Mouse (Mus musculus) CH12.LX (cell line): ENCODE results near the gene Slc35c2.

Experiments
- CHD2 ChIP-seq: IDR thresholded peaks from 2 replicates; pipeline ENCODE4 v1.6.1; 2011; ENCODE audit warnings: low read length, improper control_type of control experiment
- CTCF ChIP-seq, 2 experiments: IDR thresholded peaks in 1 of 2; conservative IDR thresholded peaks in 1 of 2; 2 replicates each; pipeline ENCODE4 v1.5.1; 2011 to 2012; ENCODE audit warnings: low read depth in 2 of 2, low read length in 2 of 2, improper control_type of control experiment in 1 of 2, inconsistent platforms in 1 of 2, mild to moderate bottlenecking in 1 of 2, moderate library complexity in 1 of 2
- ELF1 ChIP-seq: IDR thresholded peaks from 2 replicates; pipeline ENCODE4 v1.6.1; 2014; ENCODE audit warnings: low read depth, mild to moderate bottlenecking, inconsistent platforms, low read length, improper control_type of control experiment
- ETS1 ChIP-seq: conservative IDR thresholded peaks from 2 replicates; pipeline ENCODE4 v1.6.1; 2012; ENCODE audit warnings: low read depth, mild to moderate bottlenecking, inconsistent platforms, low read length, improper control_type of control experiment, moderate library complexity
- MEF2A ChIP-seq: IDR thresholded peaks from 2 replicates; pipeline ENCODE4 v1.6.1; 2014; ENCODE audit warnings: low read depth, mild to moderate bottlenecking, inconsistent platforms, low read length, improper control_type of control experiment, borderline replicate concordance
- NELFE ChIP-seq: IDR thresholded peaks from 2 replicates; pipeline ENCODE4 v1.6.1; 2011; ENCODE audit warnings: low read depth, low read length, improper control_type of control experiment
- POLR2A ChIP-seq: IDR thresholded peaks from 2 replicates; pipeline ENCODE4 v1.6.1; 2011; ENCODE audit warnings: low read depth, mild to moderate bottlenecking, improper control_type of control experiment, low read length
- POLR2AphosphoS2 ChIP-seq: IDR thresholded peaks from 2 replicates; pipeline ENCODE4 v1.6.1; 2011; ENCODE audit warnings: low read depth, low read length, improper control_type of control experiment
- SIN3A ChIP-seq: IDR thresholded peaks from 2 replicates; pipeline ENCODE4 v1.6.1; 2012; ENCODE audit warnings: low read length, improper control_type of control experiment, inconsistent platforms

GRCm38 (mm10) chr2:165288315-165289031 lies 804 bp upstream of the Slc35c2 start:
- TF ChIP-seq ELF1 = no peak
- no peak for TF ChIP-seq CHD2
- no peak for TF ChIP-seq POLR2A
- no peak for TF ChIP-seq NELFE
- no peak for TF ChIP-seq POLR2AphosphoS2
- TF ChIP-seq CTCF (conservative IDR thresholded peaks at IDR 0.05 in 1 of 2, IDR thresholded peaks at IDR 0.05 in 1 of 2; ENCODE audit: low read depth in 2 of 2, low read length in 2 of 2) = no peak
- TF ChIP-seq ETS1 = no peak
- no peak for TF ChIP-seq SIN3A
- no peak for TF ChIP-seq MEF2A
